Mouse (Mus musculus) spleen, adult 2 months (tissue): Measurements from ENCODE around the gene Hat1. TPM values are rescaled to one million over a fixed set of nuclear protein-coding genes. Genes with fewer than 3 reads are reported as not detected.

Experiments
- DNase-seq, 2 experiments: peaks; one replicate each; pipeline versions ENCODE4 v3.0.0 to v3.0.0-alpha.2; 2012 to 2021; ENCODE audit warnings: low spot score in 2 of 2, low read depth in 1 of 2
- H3K27ac ChIP-seq: fragments of 200-500 bp; 2 replicates; pipeline ENCODE4 v1.5.1; 2012; ENCODE audit warnings: low read length, inconsistent platforms; ENCODE audit not compliant: insufficient read depth
- H3K27me3 ChIP-seq: fragments of 200-500 bp; 2 replicates; pipeline ENCODE4 v1.6.1; 2012; ENCODE audit warnings: mild to moderate bottlenecking, moderate library complexity, low read length, inconsistent platforms; ENCODE audit not compliant: control insufficient read depth, insufficient read depth
- H3K36me3 ChIP-seq: fragments of 200-500 bp; 2 replicates; pipeline ENCODE4 v1.6.1; 2012; ENCODE audit warnings: mild to moderate bottlenecking, low read length, inconsistent platforms; ENCODE audit not compliant: control insufficient read depth, insufficient read depth
- H3K4me1 ChIP-seq: fragments of 200-500 bp; 2 replicates; pipeline ENCODE4 v1.6.1; 2011; ENCODE audit warnings: inconsistent platforms; ENCODE audit not compliant: control insufficient read depth, insufficient read depth, insufficient read length
- H3K4me3 ChIP-seq: fragments of 200-500 bp; 2 replicates; pipeline ENCODE4 v1.5.1; 2011; ENCODE audit warnings: mild to moderate bottlenecking, inconsistent platforms; ENCODE audit not compliant: insufficient read depth, insufficient read length; ENCODE audit errors: extremely low read depth
- CTCF ChIP-seq: fragments of 200-500 bp; IDR thresholded peaks from 2 replicates; pipeline ENCODE4 v1.5.1; 2011; ENCODE audit warnings: mild to moderate bottlenecking, inconsistent platforms; ENCODE audit not compliant: insufficient read depth, insufficient read length, insufficient replicate concordance; ENCODE audit errors: extremely low read depth
- POLR2A ChIP-seq: fragments of 200-500 bp; IDR thresholded peaks from 2 replicates; pipeline ENCODE4 v1.6.1; 2011; ENCODE audit warnings: low read depth, low read length, inconsistent platforms
- WGBS: fragments of 180-500 bp; shearing (Covaris S2); methylation state at CpG from one replicate; pipeline ENCODE4 v1.1.7; 2018; 5-methylcytosine and 5-hydroxymethylcytosine counted together
- polyA plus RNA-seq: library from polyadenylated mRNA; depleted of rRNA; stranded (reverse); fragments of >200 nt; gene quantifications from 2 replicates; pipeline ENCODE4 v1.2.3, GENCODE M21; 2012

Gene Hat1
- polyA plus RNA-seq, 1 experiment = 2.5 TPM

DNA sequence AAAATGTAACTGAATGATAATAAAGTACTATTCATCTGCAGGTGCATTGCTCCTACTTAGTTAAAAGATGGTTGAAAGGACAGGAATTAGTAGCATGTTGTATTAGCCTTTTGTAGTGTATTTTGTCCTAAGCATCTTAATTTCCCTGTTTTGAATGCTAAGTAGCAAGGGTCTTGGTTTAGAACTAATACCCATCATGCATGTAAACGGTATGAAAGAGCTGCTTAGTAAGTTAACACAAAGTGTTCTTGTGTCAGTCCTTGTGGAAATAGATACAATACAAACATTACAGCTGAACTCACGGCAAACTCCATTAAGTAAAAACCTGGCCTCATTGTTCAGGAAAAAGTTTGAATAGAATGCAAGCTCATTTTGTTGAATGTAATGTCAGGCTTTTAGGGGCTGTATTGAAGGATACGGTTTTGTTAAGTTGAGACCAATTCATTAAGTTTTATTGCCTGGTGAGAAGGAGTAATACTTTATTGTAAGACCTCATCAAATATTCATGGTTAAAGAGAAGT lies 30.1 kb downstream of the Hat1 start:
- Histone ChIP-seq H3K4me3 (no peak overlapping the region; the same call in 1 of the 2 replicates), H3K27me3 (no peaks in the 10 kb centered on the region), H3K27ac (no peak overlapping the region), H3K36me3 (peaks cover 10% of the 10 kb centered on the region), H3K4me1 (no peaks in the 10 kb centered on the region)
- WGBS = 92% methylated on average over 3 of the region's 3 CpGs
- TF ChIP-seq CTCF (no peak), POLR2A (no peak)
- DNase-seq = no peak

DNA sequence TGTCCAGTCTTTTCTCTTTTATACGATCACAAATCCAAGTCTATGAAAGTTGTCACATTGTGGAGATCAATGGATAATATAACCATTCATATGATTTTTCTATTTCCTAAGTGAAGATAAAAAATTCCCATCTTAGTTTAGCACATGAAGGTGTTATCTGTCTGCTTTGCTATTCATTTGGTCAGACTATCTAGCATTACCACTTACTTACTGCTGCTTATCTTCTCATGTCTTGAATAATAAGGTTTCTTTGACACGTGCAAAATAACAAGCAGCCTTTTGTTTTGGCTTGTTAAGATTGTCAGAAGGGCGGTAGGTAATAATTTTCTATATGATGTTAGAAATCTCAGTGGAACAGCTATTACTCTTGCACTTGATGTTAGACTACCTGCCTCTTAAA lies 30.6 kb downstream of the Hat1 start:
- Histone ChIP-seq H3K36me3 (peaks cover 7% of the 10 kb centered on the region; the same call in 1 of the 2 replicates), H3K4me1 (no peaks in the 10 kb centered on the region), H3K27ac (no peak overlapping the region), H3K4me3 (no peak overlapping the region), H3K27me3 (no peaks in the 10 kb centered on the region)
- no peak for DNase-seq
- WGBS = 86% methylated on average over 3 of the region's 3 CpGs
- TF ChIP-seq POLR2A (no peak), CTCF (no peak)

DNA sequence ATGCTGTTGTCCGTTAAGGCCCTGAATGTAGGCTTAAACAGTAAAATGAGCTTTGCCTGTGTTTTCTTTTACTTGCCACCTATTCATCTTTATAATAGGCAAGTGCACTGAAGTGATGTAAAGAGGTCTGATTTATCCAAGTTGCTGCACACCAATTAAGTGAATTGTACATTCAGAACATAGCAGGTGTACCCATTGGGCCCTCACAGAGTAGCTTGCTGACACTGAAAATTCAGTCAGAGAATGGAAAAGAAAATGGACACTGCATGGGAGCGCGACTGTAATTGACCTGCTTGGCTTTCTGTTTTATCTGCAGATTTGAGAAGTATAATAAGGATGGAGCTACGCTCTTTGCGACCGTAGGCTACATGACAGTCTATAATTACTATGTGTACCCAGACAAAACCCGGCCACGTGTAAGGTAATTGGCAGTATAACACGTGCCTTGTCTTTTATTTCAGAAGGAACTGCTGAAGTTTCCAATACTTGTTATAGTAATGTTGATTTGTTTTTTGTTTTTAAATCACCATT lies 32.2 kb downstream of the Hat1 start:
- DNase-seq = no peak
- no peaks in the 10 kb centered on the region for H3K27me3 ChIP-seq
- no peak for TF ChIP-seq POLR2A
- TF ChIP-seq CTCF = no peak
- H3K27ac ChIP-seq = no peak overlapping the region
- no peaks in the 10 kb centered on the region for H3K4me1 ChIP-seq
- no peak overlapping the region for H3K4me3 ChIP-seq
- WGBS = 99% methylated on average over 9 of the region's 9 CpGs
- H3K36me3 ChIP-seq = peaks cover 7% of the 10 kb centered on the region; the same call in 1 of the 2 replicates

DNA sequence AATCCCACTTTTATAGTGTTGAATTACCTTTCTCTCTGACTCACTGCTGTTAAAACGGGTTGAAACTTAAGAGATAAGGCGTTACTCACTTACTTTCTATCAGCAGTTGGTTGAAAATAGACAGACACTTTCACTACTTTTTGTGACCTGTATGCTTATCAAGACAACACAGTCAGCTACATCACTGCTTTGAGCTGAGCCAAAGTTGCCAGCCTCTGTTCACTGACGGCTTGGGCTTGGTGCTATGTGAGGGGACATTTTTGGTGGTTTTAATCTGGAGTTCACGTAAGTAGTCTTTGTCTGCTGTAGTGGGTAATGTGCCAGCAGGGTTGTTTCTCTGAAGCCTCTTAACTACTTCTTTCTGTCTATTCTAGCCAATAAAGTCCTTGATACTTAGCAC lies 35.8 kb downstream of the Hat1 start:
- TF ChIP-seq CTCF (no peak), POLR2A (no peak)
- H3K4me3 ChIP-seq = no peak overlapping the region
- DNase-seq = no peak
- H3K27me3 ChIP-seq = no peaks in the 10 kb centered on the region
- peaks cover 9% of the 10 kb centered on the region; the same call in 1 of the 2 replicates for H3K36me3 ChIP-seq
- 83% methylated on average over 4 of the region's 4 CpGs for WGBS
- no peak overlapping the region for H3K27ac ChIP-seq
- H3K4me1 ChIP-seq = no peaks in the 10 kb centered on the region

DNA sequence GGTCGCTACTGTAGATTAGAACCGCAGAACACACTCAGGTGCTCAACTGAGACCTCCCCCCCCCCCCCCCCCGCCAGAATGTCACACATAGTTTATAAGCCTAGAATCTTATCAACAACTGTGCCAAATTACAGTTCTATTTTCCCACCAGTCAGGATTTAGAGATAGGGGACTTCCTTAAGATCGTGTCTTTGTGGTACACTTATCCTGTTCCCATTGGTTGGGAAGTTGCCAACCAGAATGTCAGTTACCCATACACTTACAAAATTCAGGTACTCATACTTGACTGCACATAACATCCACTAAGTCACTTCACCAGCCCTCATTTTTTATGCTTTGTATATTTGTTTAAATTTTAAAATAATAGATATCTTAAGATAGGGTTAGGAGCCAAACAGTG lies 46.7 kb downstream of the Hat1 start:
- Histone ChIP-seq H3K27ac (no peak overlapping the region), H3K36me3 (peaks cover 14% of the 10 kb centered on the region), H3K4me1 (no peaks in the 10 kb centered on the region), H3K4me3 (no peak overlapping the region), H3K27me3 (no peaks in the 10 kb centered on the region)
- 84% methylated on average over 4 of the region's 4 CpGs for WGBS
- no peak for TF ChIP-seq POLR2A
- TF ChIP-seq CTCF = no peak
- DNase-seq = no peak

DNA sequence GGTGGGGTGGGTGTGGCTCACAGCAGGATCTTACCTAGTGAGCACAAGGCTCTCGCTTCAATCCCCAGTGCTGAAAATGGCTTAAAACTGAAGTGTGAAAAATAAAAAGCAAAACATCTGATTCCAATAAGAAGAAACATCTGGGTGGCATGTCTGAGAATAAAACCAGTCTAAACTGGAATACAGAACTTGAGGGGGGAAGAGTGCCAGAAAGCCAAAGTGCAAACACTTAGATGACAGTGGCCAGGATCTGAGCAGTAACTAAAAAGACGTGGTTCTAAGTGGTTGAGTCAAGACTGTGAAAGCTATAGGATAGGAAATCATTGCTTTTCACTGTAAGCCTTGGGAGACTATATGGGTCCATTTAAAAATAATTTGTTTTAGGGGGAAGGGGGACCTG lies 54.6 kb downstream of the Hat1 start:
- Histone ChIP-seq H3K36me3 (peaks cover 9% of the 10 kb centered on the region), H3K4me3 (no peak overlapping the region), H3K4me1 (no peaks in the 10 kb centered on the region), H3K27me3 (no peaks in the 10 kb centered on the region), H3K27ac (no peak overlapping the region)
- 66% methylated on average over 2 of the region's 2 CpGs for WGBS
- no peak for DNase-seq
- TF ChIP-seq POLR2A (no peak), CTCF (no peak)

DNA sequence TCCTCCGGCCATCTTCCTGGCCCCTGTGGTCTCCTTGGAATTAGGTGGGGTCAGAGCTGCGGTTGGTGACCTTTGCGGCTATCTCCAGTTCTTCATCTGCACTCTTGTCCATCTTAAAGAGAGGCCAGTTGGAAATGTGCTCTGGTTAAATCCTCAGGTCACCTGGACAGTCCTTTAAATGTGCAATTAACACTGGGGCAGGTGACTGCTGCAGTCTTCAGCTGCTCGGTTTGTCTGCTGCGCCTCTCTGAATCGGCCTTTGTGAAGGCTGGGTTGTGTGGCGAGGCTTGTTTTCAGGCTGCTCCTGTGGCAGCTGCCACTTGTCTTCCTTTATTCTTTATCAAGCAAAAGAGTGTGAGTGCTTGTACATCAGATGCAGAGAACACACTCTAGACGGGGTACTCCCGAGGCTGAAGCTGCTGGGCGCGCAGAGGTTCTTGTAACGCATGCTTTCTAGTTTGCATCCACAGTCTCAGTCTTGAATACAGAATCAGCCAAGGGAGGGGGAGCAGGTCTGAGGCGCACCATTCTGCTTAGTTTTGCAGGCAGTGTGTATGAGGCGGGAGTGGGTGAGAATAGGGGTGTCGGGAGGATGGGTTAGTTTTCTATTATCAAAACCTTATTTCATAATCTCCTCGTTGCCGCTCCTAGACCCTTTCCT lies 56.9 kb downstream of the Hat1 start:
- no peak for DNase-seq
- H3K4me3 ChIP-seq = no peak overlapping the region
- no peaks in the 10 kb centered on the region for H3K4me1 ChIP-seq
- no peak for TF ChIP-seq POLR2A
- TF ChIP-seq CTCF = no peak
- no peaks in the 10 kb centered on the region for H3K27me3 ChIP-seq
- H3K36me3 ChIP-seq = peaks cover 1% of the 10 kb centered on the region; the same call in 1 of the 2 replicates
- H3K27ac ChIP-seq = no peak overlapping the region
- 75% methylated on average over 17 of the region's 17 CpGs for WGBS
